Mouse (Mus musculus): ENCODE results near the gene Chst10. TPM values are rescaled to one million over a fixed set of nuclear protein-coding genes. Genes with fewer than 3 reads are reported as not detected.

The Chst10 gene
- total and polyA plus RNA-seq, 2 experiments = 0.05 to 0.09 TPM

GRCm38 (mm10) chr1:38864341-38864740 is 33.6 kb downstream of the Chst10 start:
- WGBS = 56% methylated on average over 9 of the region's 9 CpGs
- H3K27ac ChIP-seq (replicated peaks; ENCODE audit: insufficient read depth, low read depth, low read length) = no peak overlapping the region
- peaks cover 5% of the 10 kb centered on the region; the same call in 1 of the 2 replicates for H3K4me1 ChIP-seq (ENCODE audit: control insufficient read depth, insufficient read depth, low read length)
- H3K27me3 ChIP-seq (ENCODE audit: control insufficient read depth, insufficient read depth, low read length) = no peaks in the 10 kb centered on the region
- H3K4me3 ChIP-seq (ENCODE audit: insufficient read depth, low read depth, low read length) = no peak overlapping the region
- H3K9ac ChIP-seq (ENCODE audit: low read depth, low read length) = no peak overlapping the region
- H3K79me2 ChIP-seq (ENCODE audit: control insufficient read depth, insufficient read depth, low read length) = no peaks in the 10 kb centered on the region
- no peak for TF ChIP-seq CTCF (IDR thresholded peaks at IDR 0.05; ENCODE audit: low read depth, low read length)
- TF ChIP-seq POLR2A (IDR thresholded peaks at IDR 0.05; ENCODE audit: extremely low read depth, insufficient read depth, low read length) = no peak
- peak; percentile 69 for DNase-seq (ENCODE audit: extremely low read depth, low read depth, low spot score)
- H3K36me3 ChIP-seq (ENCODE audit: control insufficient read depth, insufficient read depth, low read length) = no peaks in the 10 kb centered on the region

DNA sequence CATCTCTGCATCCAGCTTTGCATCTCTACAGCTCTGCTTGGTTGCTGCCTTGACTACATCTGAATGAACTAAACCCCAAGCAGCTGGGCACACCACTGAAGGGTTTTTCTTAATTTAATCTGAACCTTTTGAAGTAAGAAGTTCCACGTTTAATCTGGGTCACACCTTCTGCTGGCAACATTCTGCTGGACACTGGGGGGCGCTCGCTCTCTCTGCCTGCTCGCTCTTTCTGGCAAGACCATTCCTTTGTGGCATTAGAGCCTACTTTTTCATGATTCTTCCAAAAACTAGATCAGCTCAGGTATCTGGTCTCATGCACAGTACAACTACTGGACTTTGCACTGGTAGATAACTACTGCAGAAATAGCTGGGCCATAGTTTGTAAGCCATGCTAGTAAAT is 35.7 kb downstream of the Chst10 start:
- H3K79me2 ChIP-seq (ENCODE audit: control insufficient read depth, insufficient read depth, low read length) = no peaks in the 10 kb centered on the region
- H3K36me3 ChIP-seq (ENCODE audit: control insufficient read depth, insufficient read depth, low read length) = no peaks in the 10 kb centered on the region
- WGBS = 30% methylated on average over 4 of the region's 4 CpGs
- TF ChIP-seq POLR2A (IDR thresholded peaks at IDR 0.05; ENCODE audit: extremely low read depth, insufficient read depth, low read length) (no peak), CTCF (IDR thresholded peaks at IDR 0.05; ENCODE audit: low read depth, low read length) (peak; percentile 55)
- H3K27ac ChIP-seq (replicated peaks; ENCODE audit: insufficient read depth, low read depth, low read length) = no peak overlapping the region
- no peak overlapping the region for H3K9ac ChIP-seq (ENCODE audit: low read depth, low read length)
- DNase-seq (ENCODE audit: extremely low read depth, low read depth, low spot score) = peak; percentile 50
- peaks cover 5% of the 10 kb centered on the region; the same call in 1 of the 2 replicates for H3K4me1 ChIP-seq (ENCODE audit: control insufficient read depth, insufficient read depth, low read length)
- no peaks in the 10 kb centered on the region for H3K27me3 ChIP-seq (ENCODE audit: control insufficient read depth, insufficient read depth, low read length)
- H3K4me3 ChIP-seq (ENCODE audit: insufficient read depth, low read depth, low read length) = no peak overlapping the region

DNA sequence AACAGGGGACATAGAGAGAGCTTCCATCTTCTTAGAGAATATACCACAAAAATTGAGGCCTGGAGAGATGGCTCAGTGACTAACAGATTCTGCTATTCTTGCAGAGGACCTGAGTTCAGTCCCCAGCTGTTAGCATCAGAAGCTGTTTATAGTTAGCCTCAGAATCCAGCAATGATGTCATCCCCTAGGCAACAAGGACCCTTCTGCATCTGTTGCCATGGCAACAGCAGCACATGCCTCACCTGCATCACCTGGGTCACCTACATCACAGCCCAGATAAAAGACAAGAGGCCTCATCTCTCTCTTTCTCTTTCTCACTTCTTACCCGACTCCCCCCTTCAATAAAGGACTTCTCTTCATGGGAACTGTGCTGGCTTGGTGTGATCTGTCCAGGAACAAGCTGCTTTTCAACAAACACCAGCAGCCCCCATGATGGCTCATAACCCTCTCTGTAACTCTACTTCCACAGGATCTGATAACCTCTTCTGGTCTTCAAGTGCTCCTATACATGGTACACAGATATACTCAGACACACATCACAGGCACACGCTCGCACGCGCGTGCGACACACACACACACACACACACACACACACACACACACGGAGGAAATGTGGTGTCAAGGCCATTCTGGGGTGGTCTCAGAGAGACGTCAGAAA is 37.0 kb downstream of the Chst10 start:
- no peak for TF ChIP-seq POLR2A (IDR thresholded peaks at IDR 0.05; ENCODE audit: extremely low read depth, insufficient read depth, low read length)
- TF ChIP-seq CTCF (IDR thresholded peaks at IDR 0.05; ENCODE audit: low read depth, low read length) = no peak
- H3K4me3 ChIP-seq (ENCODE audit: insufficient read depth, low read depth, low read length) = no peak overlapping the region
- WGBS = 82% methylated on average over 9 of the region's 9 CpGs
- H3K27ac ChIP-seq (replicated peaks; ENCODE audit: insufficient read depth, low read depth, low read length) = no peak overlapping the region
- H3K79me2 ChIP-seq (ENCODE audit: control insufficient read depth, insufficient read depth, low read length) = no peaks in the 10 kb centered on the region
- peaks cover 5% of the 10 kb centered on the region; the same call in 1 of the 2 replicates for H3K4me1 ChIP-seq (ENCODE audit: control insufficient read depth, insufficient read depth, low read length)
- H3K27me3 ChIP-seq (ENCODE audit: control insufficient read depth, insufficient read depth, low read length) = no peaks in the 10 kb centered on the region
- no peak overlapping the region for H3K9ac ChIP-seq (ENCODE audit: low read depth, low read length)
- DNase-seq (ENCODE audit: extremely low read depth, low read depth, low spot score) = no peak
- H3K36me3 ChIP-seq (ENCODE audit: control insufficient read depth, insufficient read depth, low read length) = no peaks in the 10 kb centered on the region

- peaks cover 5% of the 10 kb centered on the region; the same call in 1 of the 2 replicates for H3K4me1 ChIP-seq (ENCODE audit: control insufficient read depth, insufficient read depth, low read length)
- TF ChIP-seq CTCF (IDR thresholded peaks at IDR 0.05; ENCODE audit: low read depth, low read length) (no peak), POLR2A (IDR thresholded peaks at IDR 0.05; ENCODE audit: extremely low read depth, insufficient read depth, low read length) (no peak)
- no peak overlapping the region for H3K27ac ChIP-seq (replicated peaks; ENCODE audit: insufficient read depth, low read depth, low read length)
- no peaks in the 10 kb centered on the region for H3K27me3 ChIP-seq (ENCODE audit: control insufficient read depth, insufficient read depth, low read length)
- H3K79me2 ChIP-seq (ENCODE audit: control insufficient read depth, insufficient read depth, low read length) = no peaks in the 10 kb centered on the region
- no peak overlapping the region for H3K9ac ChIP-seq (ENCODE audit: low read depth, low read length)
- DNase-seq (ENCODE audit: extremely low read depth, low read depth, low spot score) = peak; percentile 8
- H3K36me3 ChIP-seq (ENCODE audit: control insufficient read depth, insufficient read depth, low read length) = no peaks in the 10 kb centered on the region
- 84% methylated on average over 5 of the region's 5 CpGs for WGBS
- no peak overlapping the region for H3K4me3 ChIP-seq (ENCODE audit: insufficient read depth, low read depth, low read length)
Measured at GRCm38 (mm10) chr1:38860207-38860606, 37.8 kb downstream of the Chst10 start.

- TF ChIP-seq CTCF (IDR thresholded peaks at IDR 0.05; ENCODE audit: low read depth, low read length) = peak; percentile 74
- no peak for TF ChIP-seq POLR2A (IDR thresholded peaks at IDR 0.05; ENCODE audit: extremely low read depth, insufficient read depth, low read length)
- H3K27ac ChIP-seq (replicated peaks; ENCODE audit: insufficient read depth, low read depth, low read length) = no peak overlapping the region
- H3K27me3 ChIP-seq (ENCODE audit: control insufficient read depth, insufficient read depth, low read length) = no peaks in the 10 kb centered on the region
- H3K9ac ChIP-seq (ENCODE audit: low read depth, low read length) = no peak overlapping the region
- WGBS = 14% methylated on average over 3 of the region's 3 CpGs
- peak; percentile 24 for DNase-seq (ENCODE audit: extremely low read depth, low read depth, low spot score)
- H3K36me3 ChIP-seq (ENCODE audit: control insufficient read depth, insufficient read depth, low read length) = no peaks in the 10 kb centered on the region
- no peak overlapping the region for H3K4me3 ChIP-seq (ENCODE audit: insufficient read depth, low read depth, low read length)
- peaks cover under 1% of the 10 kb centered on the region; the same call in 1 of the 2 replicates for H3K4me1 ChIP-seq (ENCODE audit: control insufficient read depth, insufficient read depth, low read length)
- H3K79me2 ChIP-seq (ENCODE audit: control insufficient read depth, insufficient read depth, low read length) = no peaks in the 10 kb centered on the region
Measured at GRCm38 (mm10) chr1:38856196-38856595, 41.8 kb downstream of the Chst10 start.

GRCm38 (mm10) chr1:38852250-38852649 is 45.7 kb downstream of the Chst10 start:
- WGBS = 66% methylated on average over 2 of the region's 2 CpGs
- TF ChIP-seq CTCF (IDR thresholded peaks at IDR 0.05; ENCODE audit: low read depth, low read length) (no peak), POLR2A (IDR thresholded peaks at IDR 0.05; ENCODE audit: extremely low read depth, insufficient read depth, low read length) (no peak)
- no peaks in the 10 kb centered on the region for H3K27me3 ChIP-seq (ENCODE audit: control insufficient read depth, insufficient read depth, low read length)
- H3K9ac ChIP-seq (ENCODE audit: low read depth, low read length) = no peak overlapping the region
- no peak for DNase-seq (ENCODE audit: extremely low read depth, low read depth, low spot score)
- H3K79me2 ChIP-seq (ENCODE audit: control insufficient read depth, insufficient read depth, low read length) = no peaks in the 10 kb centered on the region
- no peak overlapping the region for H3K27ac ChIP-seq (replicated peaks; ENCODE audit: insufficient read depth, low read depth, low read length)
- H3K4me3 ChIP-seq (ENCODE audit: insufficient read depth, low read depth, low read length) = no peak overlapping the region
- no peaks in the 10 kb centered on the region for H3K4me1 ChIP-seq (ENCODE audit: control insufficient read depth, insufficient read depth, low read length)
- no peaks in the 10 kb centered on the region for H3K36me3 ChIP-seq (ENCODE audit: control insufficient read depth, insufficient read depth, low read length)
